15 mouse cellular contexts compared by ENCODE assay signal in the genomic region with DNA sequence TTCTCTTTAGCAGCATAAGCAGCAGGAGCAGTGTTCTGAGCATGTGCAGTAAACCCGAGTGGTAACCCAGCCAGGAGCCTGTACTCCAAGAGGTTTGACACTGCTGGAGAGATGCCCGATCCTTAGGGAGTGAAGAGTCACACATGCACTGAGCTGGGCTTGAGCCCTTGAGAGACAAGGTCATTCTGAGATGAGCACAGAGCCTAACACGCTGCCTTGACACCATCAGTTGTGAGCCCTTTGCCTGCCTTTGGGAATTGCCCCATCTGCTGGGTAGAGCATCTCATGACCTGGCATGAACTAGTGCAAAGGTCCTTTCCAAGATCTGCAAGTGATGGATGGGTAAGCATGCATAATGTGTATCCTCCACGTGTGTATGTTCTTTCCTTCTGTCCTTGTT. TPM values are rescaled to one million over a fixed set of nuclear protein-coding genes. Genes with fewer than 3 reads are reported as not detected.
DNase-seq lines count a peak whose midpoint lies in the region; ATAC-seq and TF ChIP-seq lines count a peak whose summit lies in the region.
"Had no signal": no experiment of that assay in that cellular context is flagged by ENCODE, and none has a peak within 500 bp of the region (broad histone marks: within the 10 kb centered on the region; RNA-seq: fewer than 3 reads in every experiment).

No protein-coding gene starts in this region.

- H3K9ac ChIP-seq in heart, adult 2 months (ENCODE audit: low read depth, low read length), result no peak overlapping the region
- H3K9ac ChIP-seq in lung, embryonic 14.5 days, result no peak overlapping the region
- no peak overlapping the region for H3K9ac ChIP-seq in stomach, postnatal 0 days (ENCODE audit: low read length)
- H3K9ac ChIP-seq: heart, embryonic 15.5 days; limb, embryonic 12.5 days; midbrain, embryonic 15.5 days; neural tube, embryonic 13.5 days had no signal

- no peak for ATAC-seq in lung, embryonic 14.5 days (ENCODE audit: insufficient read depth)
- ATAC-seq in stomach, postnatal 0 days (ENCODE audit: low FRiP score, low TSS enrichment), result no peak
- ATAC-seq: midbrain, embryonic 15.5 days had no signal

- no peak for TF ChIP-seq EP300 in heart, adult 2 months (IDR thresholded peaks at IDR 0.05; ENCODE audit: insufficient read depth, low read depth, low read length)
- no peak for TF ChIP-seq EP300 in stomach, postnatal 0 days (optimal IDR thresholded peaks at IDR 0.05)

- DNase-seq in heart, adult 2 months, result no peak
- no peak for DNase-seq in heart, postnatal 25 days (ENCODE audit: low spot score)
- DNase-seq in lung, embryonic 14.5 days, result no peak
- no peak for DNase-seq in lung, postnatal 25 days (ENCODE audit: low spot score)
- DNase-seq in adrenal gland, adult 2 months, result peak; percentile 75
- DNase-seq in stomach, postnatal 0 days (ENCODE audit: low spot score), result no peak
- no peak for DNase-seq in spleen, postnatal 36 days (ENCODE audit: low spot score in 2 of 2)
- DNase-seq: cerebellum, adult 9-10 months; kidney, postnatal 25 days; layer of hippocampus, postnatal 36 days; thymus, postnatal 14 days had no signal

- intact Hi-C loops in heart, adult 2 months (cut with DNase I), result no loop called here
- intact Hi-C loops in heart, postnatal 25 days (cut with DNase I), result no loop called here

- H3K4me3 ChIP-seq in heart, adult 2 months, result no peak overlapping the region
- H3K4me3 ChIP-seq in lung, embryonic 14.5 days (ENCODE audit: low read depth, low read length), result no peak overlapping the region
- H3K4me3 ChIP-seq in stomach, postnatal 0 days (ENCODE audit: low read depth, low read length), result no peak overlapping the region
- H3K4me3 ChIP-seq: heart, embryonic 15.5 days; limb, embryonic 12.5 days; midbrain, embryonic 15.5 days; neural tube, embryonic 13.5 days had no signal

- peak; percentile 35 for TF ChIP-seq CTCF in heart, adult 2 months (IDR thresholded peaks at IDR 0.05)
- peak; percentile 19; the same call in 1 of the 2 replicates for TF ChIP-seq CTCF in lung, embryonic 14.5 days (IDR thresholded peaks at IDR 0.05; ENCODE audit: low read depth)
- peak; percentile 59 for TF ChIP-seq CTCF in stomach, postnatal 0 days (IDR thresholded peaks at IDR 0.05; ENCODE audit: low read depth)

- H3K4me2 ChIP-seq in lung, embryonic 14.5 days, result no peak overlapping the region
- no peak overlapping the region for H3K4me2 ChIP-seq in stomach, postnatal 0 days (replicated peaks; ENCODE audit: low read depth)
- H3K4me2 ChIP-seq: heart, embryonic 15.5 days; limb, embryonic 12.5 days; midbrain, embryonic 15.5 days; neural tube, embryonic 13.5 days had no signal

- 36% methylated on average over 4 of the region's 4 CpGs for WGBS in heart, adult 2 months
- WGBS in lung, embryonic 14.5 days, result 47% methylated on average over 4 of the region's 4 CpGs
- WGBS in stomach, postnatal 0 days, result 32% methylated on average over 4 of the region's 4 CpGs

- H3K27ac ChIP-seq in heart, adult 2 months, result no peak overlapping the region
- no peak overlapping the region for H3K27ac ChIP-seq in lung, embryonic 14.5 days (ENCODE audit: low read depth)
- H3K27ac ChIP-seq in stomach, postnatal 0 days (replicated peaks), result no peak overlapping the region
- H3K27ac ChIP-seq: heart, embryonic 15.5 days; limb, embryonic 12.5 days; midbrain, embryonic 15.5 days; neural tube, embryonic 13.5 days had no signal

- no peak for TF ChIP-seq POLR2A in heart, adult 2 months (IDR thresholded peaks at IDR 0.05; ENCODE audit: insufficient read depth, low read depth, low read length)

- no peaks in the 10 kb centered on the region for H3K79me2 ChIP-seq in heart, adult 2 months (replicated peaks; ENCODE audit: control insufficient read depth, insufficient read depth, low read length)

- H3K9me3 ChIP-seq in lung, embryonic 14.5 days (ENCODE audit: low read depth, low read length), result no peaks in the 10 kb centered on the region
- no peaks in the 10 kb centered on the region for H3K9me3 ChIP-seq in stomach, postnatal 0 days (ENCODE audit: control insufficient read depth, low read length)
- H3K9me3 ChIP-seq: heart, embryonic 15.5 days; midbrain, embryonic 15.5 days; neural tube, embryonic 13.5 days had no signal

- peaks cover 4% of the 10 kb centered on the region for H3K4me1 ChIP-seq in heart, adult 2 months (ENCODE audit: control insufficient read depth, insufficient read depth, low read length)
- no peaks in the 10 kb centered on the region for H3K4me1 ChIP-seq in lung, embryonic 14.5 days (ENCODE audit: insufficient read depth)
- H3K4me1 ChIP-seq in stomach, postnatal 0 days (replicated peaks; ENCODE audit: control insufficient read depth, insufficient read depth), result no peaks in the 10 kb centered on the region
- H3K4me1 ChIP-seq: midbrain, embryonic 15.5 days; neural tube, embryonic 13.5 days had no signal

- no peaks in the 10 kb centered on the region for H3K36me3 ChIP-seq in heart, adult 2 months (ENCODE audit: control insufficient read depth, insufficient read depth, low read length)
- H3K36me3 ChIP-seq in lung, embryonic 14.5 days (ENCODE audit: insufficient read depth), result no peaks in the 10 kb centered on the region
- no peaks in the 10 kb centered on the region for H3K36me3 ChIP-seq in stomach, postnatal 0 days (ENCODE audit: control insufficient read depth, insufficient read depth, low read length)
- H3K36me3 ChIP-seq: heart, embryonic 15.5 days; limb, embryonic 12.5 days; midbrain, embryonic 15.5 days; neural tube, embryonic 13.5 days had no signal

- H3K27me3 ChIP-seq in heart, adult 2 months (ENCODE audit: control insufficient read depth, insufficient read depth, low read length), result no peaks in the 10 kb centered on the region
- H3K27me3 ChIP-seq in lung, embryonic 14.5 days (ENCODE audit: insufficient read depth, low read length), result no peaks in the 10 kb centered on the region
- H3K27me3 ChIP-seq in stomach, postnatal 0 days (ENCODE audit: control insufficient read depth, insufficient read depth, low read length), result no peaks in the 10 kb centered on the region
- H3K27me3 ChIP-seq: midbrain, embryonic 15.5 days; neural tube, embryonic 13.5 days had no signal

RNA-seq across cellular contexts. Expression of gene Adamts8, which starts 29.6 kb away (rescaled TPM):
- 1 to 10 TPM; 2.0 to 3.6 TPM for total RNA-seq in heart, adult 2 months (2021)
- 1.5 and 3.3 TPM in 2 replicates for polyA plus RNA-seq in heart, adult 2 months (2012; rRNA removed)
- 1 to 10 TPM; 3.7 to 6.0 TPM for total RNA-seq in heart, postnatal 25 days (2021)
- 2.0 and 3.1 TPM in 2 replicates for polyA plus RNA-seq in lung, embryonic 14.5 days (2014; fragmentation: Nextera tagmentation; extraction: Ambion mirVana)
- under 1 TPM; 0.12 to 0.14 TPM for total RNA-seq in adrenal gland, adult 2 months (2021)
- polyA plus RNA-seq in adrenal gland, adult 2 months (2012; rRNA removed), result 0.04 and 0.34 TPM in 2 replicates
- polyA plus RNA-seq in stomach, postnatal 0 days (2015; fragmentation: Nextera tagmentation; extraction: Ambion mirVana), result 7.8 and 8.8 TPM in 2 replicates

RNA-seq across cellular contexts. Expression of gene Adamts15, which starts 49.7 kb away (rescaled TPM):
- total RNA-seq in heart, adult 2 months (2021), result 1 to 10 TPM; 7.6 to 8.5 TPM
- 6.4 and 10.5 TPM in 2 replicates for polyA plus RNA-seq in heart, adult 2 months (2012; rRNA removed)
- 10 to 100 TPM in 1 of 2 experiments, 1 to 10 TPM in 1; 8.3 to 10.6 TPM for total RNA-seq in heart, postnatal 25 days (2021)
- 6.2 and 6.4 TPM in 2 replicates for polyA plus RNA-seq in lung, embryonic 14.5 days (2014; fragmentation: Nextera tagmentation; extraction: Ambion mirVana)
- total RNA-seq in adrenal gland, adult 2 months (2021), result 1 to 10 TPM; 4.6 to 4.9 TPM
- 3.4 and 3.5 TPM in 2 replicates for polyA plus RNA-seq in adrenal gland, adult 2 months (2012; rRNA removed)
- 1.9 and 2.6 TPM in 2 replicates for polyA plus RNA-seq in stomach, postnatal 0 days (2015; fragmentation: Nextera tagmentation; extraction: Ambion mirVana)

RNA-seq across cellular contexts. Expression of gene Zbtb44, which starts 58.5 kb away (rescaled TPM):
- 10 to 100 TPM; 30.5 to 30.6 TPM for total RNA-seq in heart, adult 2 months (2021)
- polyA plus RNA-seq in heart, adult 2 months (2012; rRNA removed), result 4.8 and 9.1 TPM in 2 replicates
- total RNA-seq in heart, postnatal 25 days (2021), result 10 to 100 TPM; 28.3 to 35.8 TPM
- polyA plus RNA-seq in lung, embryonic 14.5 days (2014; fragmentation: Nextera tagmentation; extraction: Ambion mirVana), result 8.0 TPM in 2 replicates
- total RNA-seq in adrenal gland, adult 2 months (2021), result 10 to 100 TPM; 33.6 to 60.4 TPM
- 16.7 and 17.7 TPM in 2 replicates for polyA plus RNA-seq in adrenal gland, adult 2 months (2012; rRNA removed)
- 6.5 and 8.2 TPM in 2 replicates for polyA plus RNA-seq in stomach, postnatal 0 days (2015; fragmentation: Nextera tagmentation; extraction: Ambion mirVana)
